Mouse (Mus musculus) layer of hippocampus, postnatal 25 days (tissue): ENCODE results near the gene Etv2. TPM values are rescaled to one million over a fixed set of nuclear protein-coding genes. Genes with fewer than 3 reads are reported as not detected.

Experiments used
- DNase-seq, 2 experiments: peaks; one replicate each; pipeline ENCODE4 v3.0.0; 2022; ENCODE audit warnings: mixed read lengths in 2 of 2, low spot score in 1 of 2; ENCODE audit errors: extremely low spot score in 1 of 2
- microRNA-seq, 2 experiments: library from miRNA; unstranded; fragments of <30 nt; microRNA quantifications; one replicate each; pipeline ENCODE4 v1.2.0; 2021
- total RNA-seq, 2 experiments: library from RNA; stranded (reverse); gene quantifications; 2 replicates each; pipeline ENCODE4 v1.2.3; 2021

Etv2 gene
- total RNA-seq, 2 experiments from 2014 or later = not detected

- peak; percentile 83 to 90 for DNase-seq
Observed at GRCm38 (mm10) chr7:30589435-30590301, 46.0 kb downstream of the Etv2 start.

DNA sequence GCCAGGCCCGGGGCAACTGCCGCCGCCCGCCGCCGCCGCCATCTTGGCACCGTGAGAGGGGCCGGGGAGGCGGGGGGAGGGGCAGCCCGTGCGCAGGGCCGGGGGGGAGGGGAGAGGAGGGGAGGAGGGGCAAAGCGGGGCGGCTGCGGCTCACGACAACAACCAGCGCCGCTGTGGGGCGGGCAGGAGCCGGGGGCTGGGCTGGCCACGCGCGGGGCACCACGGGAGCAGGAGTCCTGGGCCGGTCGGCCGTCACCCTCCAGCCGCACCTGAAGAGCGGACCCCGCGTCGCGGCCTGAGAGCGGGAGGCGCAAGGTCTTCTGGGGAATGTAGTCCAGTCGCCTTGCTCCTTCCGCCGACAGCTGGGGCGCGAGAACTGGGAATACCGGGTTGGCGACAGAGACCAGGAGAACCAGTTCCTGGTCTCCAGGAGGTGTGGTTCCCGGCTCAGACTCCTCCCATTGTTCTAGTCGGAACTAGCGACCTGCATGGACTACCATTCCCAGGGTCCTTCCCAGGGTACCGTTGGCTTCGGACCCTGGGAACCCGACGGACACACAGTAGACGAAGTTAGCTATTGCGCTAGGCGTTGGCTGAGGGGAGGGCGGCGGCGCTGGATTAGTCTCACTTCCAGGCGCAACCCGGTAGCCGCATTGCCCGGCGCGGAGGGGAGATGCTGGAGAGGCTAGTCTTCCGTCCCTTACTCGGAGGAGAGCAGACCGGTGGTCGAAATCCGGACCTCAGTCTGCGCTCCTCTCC is 46.8 kb downstream of the Etv2 start, which contains the start of gene Kmt2b:
Kmt2b (minus strand) TSS at position 51 of the 759 bp plus-strand sequence.
- peak; percentile 78 to 96 for DNase-seq

- peak; percentile 43 to 66 for DNase-seq
Observed at GRCm38 (mm10) chr7:30587842-30588667, 47.6 kb downstream of the Etv2 start.

DNA sequence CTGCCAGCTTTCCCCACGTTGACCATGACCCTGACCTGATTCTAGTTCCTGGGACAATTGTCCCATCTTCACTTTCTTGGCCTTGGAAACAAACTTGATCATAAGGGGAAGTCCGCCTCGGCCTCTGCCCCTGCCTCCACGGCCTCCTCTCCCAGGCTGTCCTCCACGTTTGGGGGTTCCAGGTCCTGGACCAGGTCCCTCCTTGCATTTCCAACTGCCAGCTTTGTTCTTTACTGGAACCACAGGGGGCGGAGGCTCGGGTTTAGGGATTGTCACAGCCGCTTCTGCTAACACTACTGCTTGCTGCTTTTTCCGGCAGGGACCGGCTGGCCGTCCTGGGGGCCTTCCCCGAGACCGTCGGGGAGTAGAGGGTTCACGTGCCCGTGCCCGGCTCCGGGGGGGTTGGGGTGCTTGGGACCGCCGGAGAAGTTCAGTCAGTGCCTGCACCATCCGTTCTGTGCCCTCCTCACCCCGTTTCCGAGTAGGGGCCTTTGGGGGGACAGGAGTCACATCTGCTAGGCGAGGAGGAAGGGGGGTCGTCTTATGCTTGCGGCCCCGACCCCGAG is 49.1 kb downstream of the Etv2 start:
- DNase-seq = no peak

DNA sequence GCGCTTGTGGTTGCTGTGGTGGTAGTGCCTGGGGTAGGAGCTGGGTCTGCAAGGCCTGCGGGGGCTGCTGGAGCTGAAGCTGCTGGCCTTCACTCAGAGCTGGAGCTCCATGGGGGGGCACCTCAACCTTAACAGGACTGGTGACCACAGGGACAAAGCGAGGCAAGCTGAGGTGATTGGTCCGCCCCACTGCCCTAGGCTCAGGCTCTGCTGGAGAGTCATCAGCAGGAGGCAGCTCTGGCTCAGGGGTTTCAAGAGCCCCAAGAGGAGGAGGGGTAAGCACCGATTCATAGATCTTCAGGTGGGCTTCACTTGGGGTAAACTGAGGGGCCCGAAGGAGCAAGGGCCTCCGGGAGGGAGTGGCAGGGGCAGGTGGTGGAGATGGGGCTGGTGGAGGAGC is 50.5 kb downstream of the Etv2 start:
- DNase-seq = no peak

GRCm38 (mm10) chr7:30584339-30584738 is 51.3 kb downstream of the Etv2 start:
- no peak for DNase-seq

Small RNA genes lying within 50 kb of the gene (microRNA-seq; reads per million reads assigned to microRNA genes)
- 0.92 to 1.2 reads per million in 2 experiments for gene Mir3569

Other genes starting within 250 kb of the Etv2 start
- gene Tyrobp, start 222.1 kb downstream of the Etv2 start, total RNA-seq = 10 to 100 TPM; 28.8 to 31.4 TPM
- 1 to 10 TPM in 1 of 2 experiments, under 1 TPM in 1; 0.98 to 1.0 TPM for gene Hcst, start 216.0 kb downstream of the Etv2 start, total RNA-seq
- gene Nfkbid, start 214.1 kb downstream of the Etv2 start, total RNA-seq = 1 to 10 TPM; 2.9 to 3.0 TPM
- gene Aplp1, start 190.3 kb downstream of the Etv2 start, total RNA-seq = 1,000 to 10,000 TPM; 1,227 to 1,377 TPM
- gene Kirrel2, start 178.2 kb downstream of the Etv2 start, total RNA-seq = 10 to 100 TPM; 15.3 to 16.4 TPM
- gene Nphs1, start 177.5 kb downstream of the Etv2 start, total RNA-seq = 1 to 10 TPM; 1.8 to 2.2 TPM
- gene Prodh2, start 142.2 kb downstream of the Etv2 start, total RNA-seq = not detected
- 100 to 1,000 TPM; 103 to 132 TPM for gene Arhgap33, start 100.8 kb downstream of the Etv2 start, total RNA-seq
- 1 to 10 TPM; 3.4 to 4.3 TPM for gene Hspb6, start 83.7 kb downstream of the Etv2 start, total RNA-seq
- gene Proser3, start 83.6 kb downstream of the Etv2 start, total RNA-seq = 1 to 10 TPM; 3.5 to 3.6 TPM
- 10 to 100 TPM; 36.8 to 44.9 TPM for gene Lin37, start 76.0 kb downstream of the Etv2 start, total RNA-seq
- gene U2af1l4, start 72.6 kb downstream of the Etv2 start, total RNA-seq = 10 to 100 TPM; 69.8 to 72.5 TPM
- 1 to 10 TPM; 6.8 to 8.8 TPM for gene Gm49396, start 72.5 kb downstream of the Etv2 start, total RNA-seq
- 10 to 100 TPM; 76.0 to 92.1 TPM for gene Psenen, start 72.2 kb downstream of the Etv2 start, total RNA-seq
- gene Igflr1, start 70.4 kb downstream of the Etv2 start, total RNA-seq = 1 to 10 TPM; 4.7 to 5.2 TPM
- gene Kmt2b, start 47.1 kb downstream of the Etv2 start, total RNA-seq = 10 to 100 TPM; 39.1 to 57.1 TPM
- gene Zbtb32, start 36.9 kb downstream of the Etv2 start, total RNA-seq = not detected
- under 1 TPM in 1 of 2 experiments, not detected in 1; 0.20 TPM for gene Upk1a, start 23.0 kb downstream of the Etv2 start, total RNA-seq
- gene Cox6b1, start 9.7 kb downstream of the Etv2 start, total RNA-seq = 100 to 1,000 TPM; 631 to 741 TPM
- gene Rbm42, start 14.5 kb upstream of the Etv2 start, total RNA-seq = 10 to 100 TPM; 75.3 to 81.5 TPM
- gene Haus5, start 29.1 kb upstream of the Etv2 start, total RNA-seq = 1 to 10 TPM; 4.2 to 6.6 TPM
- not detected for gene Pmis2, start 35.8 kb upstream of the Etv2 start, total RNA-seq
- not detected for gene 2200002J24Rik, start 63.1 kb upstream of the Etv2 start, total RNA-seq
- 1 to 10 TPM in 1 of 2 experiments, under 1 TPM in 1; 0.74 to 1.1 TPM for gene Atp4a, start 76.4 kb upstream of the Etv2 start, total RNA-seq
- gene Tmem147, start 93.7 kb upstream of the Etv2 start, total RNA-seq = 100 to 1,000 TPM; 116 to 132 TPM
- gene Gapdhs, start 107.8 kb upstream of the Etv2 start, total RNA-seq = not detected
- gene Sbsn, start 115.6 kb upstream of the Etv2 start, total RNA-seq = 1 to 10 TPM; 7.5 to 7.7 TPM
- 1 to 10 TPM in 1 of 2 experiments, under 1 TPM in 1; 0.66 to 1.3 TPM for gene Dmkn, start 127.9 kb upstream of the Etv2 start, total RNA-seq
- not detected for gene Krtdap, start 152.0 kb upstream of the Etv2 start, total RNA-seq
- not detected for gene Ffar2, start 187.9 kb upstream of the Etv2 start, total RNA-seq
- gene Ffar3, start 220.3 kb upstream of the Etv2 start, total RNA-seq = not detected
- not detected for gene Ffar1, start 225.7 kb upstream of the Etv2 start, total RNA-seq
- not detected for gene Cd22, start 244.5 kb upstream of the Etv2 start, total RNA-seq